Mouse (Mus musculus): ENCODE measurements around the gene Pid1. TPM values are rescaled to one million over a fixed set of nuclear protein-coding genes. Genes with fewer than 3 reads are reported as not detected.

Pid1 gene
- polyA plus RNA-seq, 2 experiments, result 21.1 to 42.9 TPM

DNA sequence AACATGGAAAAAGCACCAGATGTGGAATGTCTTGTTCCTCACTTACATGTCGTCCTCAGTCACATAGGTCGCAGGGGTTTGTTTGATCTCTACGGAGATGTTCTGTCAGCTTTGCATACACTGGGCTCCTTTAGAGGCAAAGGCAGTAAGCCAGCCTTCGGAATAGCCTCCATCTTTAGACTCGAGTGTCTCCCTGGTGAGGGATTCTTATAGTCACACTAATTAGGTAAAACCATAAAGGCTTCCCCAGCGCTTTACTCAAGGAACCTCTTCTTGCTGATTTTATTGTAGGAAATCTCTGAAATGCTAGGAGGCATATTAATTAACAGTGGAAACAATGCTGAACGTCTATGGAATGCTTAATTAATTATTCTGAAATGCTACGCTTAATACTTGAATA lies 284.4 kb downstream of the Pid1 start:
- no peaks in the 10 kb centered on the region for H3K27me3 ChIP-seq (ENCODE audit: control insufficient read depth, insufficient read depth, low read length)
- H3K9ac ChIP-seq (ENCODE audit: low read depth, low read length, severe bottlenecking), result no peak overlapping the region
- no peaks in the 10 kb centered on the region for H3K4me1 ChIP-seq (ENCODE audit: control insufficient read depth, insufficient read depth, low read length)
- no peak overlapping the region for H3K4me3 ChIP-seq (replicated peaks; ENCODE audit: low read length)
- no peaks in the 10 kb centered on the region for H3K9me3 ChIP-seq (ENCODE audit: control insufficient read depth, low read length)
- H3K4me2 ChIP-seq (replicated peaks; ENCODE audit: low read depth, low read length, severe bottlenecking), result no peak overlapping the region
- no peak overlapping the region for H3K27ac ChIP-seq (replicated peaks; ENCODE audit: low read depth, low read length)
- DNase-seq (ENCODE audit: low spot score) (no peak), ATAC-seq (ENCODE audit: low FRiP score, low read depth) (no peak)
- 55% methylated on average over 8 of the region's 8 CpGs for WGBS
- no peak for TF ChIP-seq POLR2A (IDR thresholded peaks at IDR 0.05; ENCODE audit: borderline replicate concordance, extremely low read depth, insufficient read depth, insufficient read length)
- 0 out of 2 replicates have a peak, but pooled peaks cover 3% of the 10 kb centered on the region for H3K36me3 ChIP-seq (ENCODE audit: control insufficient read depth, insufficient read depth, low read length)

GRCm38 (mm10) chr1:84077023-84077422 lies 287.0 kb downstream of the Pid1 start:
- DNase-seq (ENCODE audit: low spot score) (no peak), ATAC-seq (ENCODE audit: low FRiP score, low read depth) (no peak)
- Histone ChIP-seq H3K27ac (replicated peaks; ENCODE audit: low read depth, low read length) (no peak overlapping the region), H3K4me1 (ENCODE audit: control insufficient read depth, insufficient read depth, low read length) (no peaks in the 10 kb centered on the region), H3K9me3 (ENCODE audit: control insufficient read depth, low read length) (no peaks in the 10 kb centered on the region), H3K9ac (ENCODE audit: low read depth, low read length, severe bottlenecking) (no peak overlapping the region), H3K36me3 (ENCODE audit: control insufficient read depth, insufficient read depth, low read length) (0 out of 2 replicates have a peak, but pooled peaks cover 3% of the 10 kb centered on the region), H3K4me3 (replicated peaks; ENCODE audit: low read length) (no peak overlapping the region), H3K4me2 (replicated peaks; ENCODE audit: low read depth, low read length, severe bottlenecking) (no peak overlapping the region), H3K27me3 (ENCODE audit: control insufficient read depth, insufficient read depth, low read length) (no peaks in the 10 kb centered on the region)
- WGBS, result 68% methylated on average over 1 of the region's 1 CpGs
- TF ChIP-seq POLR2A (IDR thresholded peaks at IDR 0.05; ENCODE audit: borderline replicate concordance, extremely low read depth, insufficient read depth, insufficient read length), result no peak

DNA sequence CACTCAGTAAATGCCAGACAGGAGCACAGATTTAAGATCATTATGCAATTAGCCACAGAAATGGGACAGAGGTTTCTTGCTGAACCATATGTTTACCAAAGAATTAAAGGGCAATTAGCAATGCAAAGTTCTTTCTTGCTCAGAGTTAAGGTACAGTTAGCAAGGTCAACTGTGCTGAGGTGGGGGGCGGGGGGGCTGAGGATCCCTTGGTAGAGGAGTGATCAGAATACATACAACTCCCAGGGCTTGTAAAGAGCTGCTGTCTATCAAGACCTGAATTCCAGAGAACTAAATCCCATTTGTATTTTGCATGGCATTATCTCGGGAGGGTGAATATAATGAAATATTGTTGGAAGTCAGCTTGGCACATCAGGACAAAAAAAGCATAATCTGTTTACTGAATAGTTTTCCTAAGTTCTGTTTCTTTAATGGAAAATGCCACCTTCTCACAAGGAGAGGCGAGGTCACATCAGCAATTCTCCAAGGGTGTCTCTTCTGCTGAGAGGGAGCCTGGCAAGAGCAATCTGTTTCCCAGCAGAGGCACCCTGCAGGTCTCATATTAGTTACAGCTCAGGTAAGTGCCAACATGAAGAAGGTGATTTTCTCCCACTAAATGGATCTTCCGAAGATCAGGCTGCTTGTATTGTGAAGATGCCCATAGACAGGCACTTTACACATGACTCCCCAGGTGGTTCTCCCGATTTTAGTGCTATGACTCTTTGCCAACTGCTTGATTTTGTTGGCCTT lies 306.9 kb downstream of the Pid1 start:
- Histone ChIP-seq H3K9ac (ENCODE audit: low read depth, low read length, severe bottlenecking) (no peak overlapping the region), H3K4me2 (replicated peaks; ENCODE audit: low read depth, low read length, severe bottlenecking) (no peak overlapping the region), H3K9me3 (ENCODE audit: control insufficient read depth, low read length) (no peaks in the 10 kb centered on the region), H3K4me3 (replicated peaks; ENCODE audit: low read length) (no peak overlapping the region), H3K36me3 (ENCODE audit: control insufficient read depth, insufficient read depth, low read length) (no peaks in the 10 kb centered on the region), H3K27me3 (ENCODE audit: control insufficient read depth, insufficient read depth, low read length) (no peaks in the 10 kb centered on the region), H3K4me1 (ENCODE audit: control insufficient read depth, insufficient read depth, low read length) (no peaks in the 10 kb centered on the region), H3K27ac (replicated peaks; ENCODE audit: low read depth, low read length) (no peak overlapping the region)
- TF ChIP-seq POLR2A (IDR thresholded peaks at IDR 0.05; ENCODE audit: borderline replicate concordance, extremely low read depth, insufficient read depth, insufficient read length), result no peak
- DNase-seq (ENCODE audit: low spot score), result no peak
- 81% methylated on average over 5 of the region's 5 CpGs for WGBS
- ATAC-seq (ENCODE audit: low FRiP score, low read depth), result no peak

GRCm38 (mm10) chr1:84056306-84056705 lies 307.7 kb downstream of the Pid1 start:
- Histone ChIP-seq H3K4me2 (replicated peaks; ENCODE audit: low read depth, low read length, severe bottlenecking) (no peak overlapping the region), H3K4me3 (replicated peaks; ENCODE audit: low read length) (no peak overlapping the region), H3K9me3 (ENCODE audit: control insufficient read depth, low read length) (no peaks in the 10 kb centered on the region), H3K9ac (ENCODE audit: low read depth, low read length, severe bottlenecking) (no peak overlapping the region), H3K36me3 (ENCODE audit: control insufficient read depth, insufficient read depth, low read length) (no peaks in the 10 kb centered on the region), H3K4me1 (ENCODE audit: control insufficient read depth, insufficient read depth, low read length) (no peaks in the 10 kb centered on the region), H3K27ac (replicated peaks; ENCODE audit: low read depth, low read length) (no peak overlapping the region), H3K27me3 (ENCODE audit: control insufficient read depth, insufficient read depth, low read length) (no peaks in the 10 kb centered on the region)
- 76% methylated on average over 1 of the region's 1 CpGs for WGBS
- ATAC-seq (ENCODE audit: low FRiP score, low read depth) (no peak), DNase-seq (ENCODE audit: low spot score) (no peak)
- TF ChIP-seq POLR2A (IDR thresholded peaks at IDR 0.05; ENCODE audit: borderline replicate concordance, extremely low read depth, insufficient read depth, insufficient read length), result no peak

- Histone ChIP-seq H3K4me2 (replicated peaks; ENCODE audit: low read depth, low read length, severe bottlenecking) (no peak overlapping the region), H3K9ac (ENCODE audit: low read depth, low read length, severe bottlenecking) (no peak overlapping the region), H3K27ac (replicated peaks; ENCODE audit: low read depth, low read length) (no peak overlapping the region), H3K4me3 (replicated peaks; ENCODE audit: low read length) (no peak overlapping the region), H3K9me3 (ENCODE audit: control insufficient read depth, low read length) (no peaks in the 10 kb centered on the region), H3K4me1 (ENCODE audit: control insufficient read depth, insufficient read depth, low read length) (peaks cover 4% of the 10 kb centered on the region; the same call in 1 of the 2 replicates), H3K27me3 (ENCODE audit: control insufficient read depth, insufficient read depth, low read length) (no peaks in the 10 kb centered on the region), H3K36me3 (ENCODE audit: control insufficient read depth, insufficient read depth, low read length) (no peaks in the 10 kb centered on the region)
- DNase-seq (ENCODE audit: low spot score) (no peak), ATAC-seq (ENCODE audit: low FRiP score, low read depth) (no peak)
- no peak for TF ChIP-seq POLR2A (IDR thresholded peaks at IDR 0.05; ENCODE audit: borderline replicate concordance, extremely low read depth, insufficient read depth, insufficient read length)
- 83% methylated on average over 1 of the region's 1 CpGs for WGBS
Measured at GRCm38 (mm10) chr1:84025746-84026145, 338.2 kb downstream of the Pid1 start.

All from limb, embryonic 14.5 days (tissue).